Mouse (Mus musculus) intestine, embryonic 14.5 days (tissue): ENCODE results near the gene Lctl. TPM values are rescaled to one million over a fixed set of nuclear protein-coding genes. Genes with fewer than 3 reads are reported as not detected.
A peak's percentile ranks its signal among the peaks of the same experiment; 100 is the strongest.

Source experiments
- ATAC-seq: fragments of 200-750 bp; cut with Nextera tagmentation; replicated peaks from 2 replicates; pipeline ENCODE4 v1.8.0; 2017; ENCODE audit warnings: low read depth, moderate number of reproducible peaks, moderate TSS enrichment, moderate library complexity; ENCODE audit not compliant: low FRiP score, low TSS enrichment
- DNase-seq: peaks from one replicate; pipeline ENCODE4 v3.0.0-alpha.2; 2018; ENCODE audit warnings: low spot score
- H3K27ac ChIP-seq: fragments of 300-500 bp; sonication (generic); 2 replicates; pipeline ENCODE4 v1.5.1; 2014; ENCODE audit warnings: low read depth, mild to moderate bottlenecking, control low read depth
- H3K27me3 ChIP-seq: fragments of 300-500 bp; sonication (generic); replicated peaks from 2 replicates; pipeline ENCODE4 v1.6.1; 2014; ENCODE audit warnings: low read length, control low read depth; ENCODE audit not compliant: control insufficient read depth, insufficient read depth
- H3K36me3 ChIP-seq: fragments of 300-500 bp; sonication (generic); 2 replicates; pipeline ENCODE4 v1.6.1; 2014; ENCODE audit warnings: low read length, control low read depth; ENCODE audit not compliant: control insufficient read depth, insufficient read depth
- H3K4me1 ChIP-seq: fragments of 300-500 bp; sonication (generic); replicated peaks from 2 replicates; pipeline ENCODE4 v1.6.1; 2014; ENCODE audit warnings: low read length, control low read depth, mixed read lengths; ENCODE audit not compliant: control insufficient read depth, insufficient read depth
- H3K4me2 ChIP-seq: fragments of 300-500 bp; sonication (generic); 2 replicates; pipeline ENCODE4 v1.6.1; 2014; ENCODE audit warnings: low read length
- H3K4me3 ChIP-seq: fragments of 300-500 bp; sonication (generic); 2 replicates; pipeline ENCODE4 v1.5.1; 2014; ENCODE audit warnings: low read depth, low read length, control low read depth, mixed read lengths
- H3K9ac ChIP-seq: fragments of 300-500 bp; sonication (generic); 2 replicates; pipeline ENCODE4 v1.6.1; 2014; ENCODE audit warnings: mild to moderate bottlenecking, low read length
- H3K9me3 ChIP-seq: fragments of 300-500 bp; sonication (generic); 2 replicates; pipeline ENCODE4 v1.6.1; 2016; ENCODE audit warnings: low read length, control low read depth; ENCODE audit not compliant: control insufficient read depth
- WGBS: fragments of 180-500 bp; shearing (Covaris S2); extraction: QIAGEN DNeasy Blood & Tissue Kit; methylation state at CpG from one replicate; pipeline ENCODE4 v1.1.7; 2014; 5-methylcytosine and 5-hydroxymethylcytosine counted together
- polyA plus RNA-seq: library from polyadenylated mRNA; unstranded; fragments of >200 nt; fragmentation: Nextera tagmentation; extraction: Ambion mirVana; gene quantifications from 2 replicates; pipeline ENCODE4 v1.2.1, GENCODE M21; 2014

Lctl gene
- polyA plus RNA-seq, 1 experiment from 2014 or later, result not detected

- Histone ChIP-seq H3K4me2 (peak overlapping the region; percentile 59), H3K27me3 (no peaks in the 10 kb centered on the region), H3K9ac (peak overlapping the region; percentile 94), H3K36me3 (peaks cover 34% of the 10 kb centered on the region), H3K9me3 (no peaks in the 10 kb centered on the region), H3K4me3 (peak overlapping the region; percentile 94), H3K4me1 (peaks cover 10% of the 10 kb centered on the region; the same call in 1 of the 2 replicates), H3K27ac (peak overlapping the region; percentile 93)
- DNase-seq (no peak), ATAC-seq (peak; percentile 44)
- 4% methylated on average over 18 of the region's 18 CpGs for WGBS
Measured at GRCm38 (mm10) chr9:64172145-64172815, 55.3 kb downstream of the Lctl start.

- H3K4me2 ChIP-seq, result peak within 1 kb of the TSS; percentile 83
- peaks cover 10% of the 10 kb centered on the region; the same call in 1 of the 2 replicates for H3K4me1 ChIP-seq
- H3K27me3 ChIP-seq, result no peaks in the 10 kb centered on the region
- WGBS, result under 1% methylated on average over 41 of the region's 42 CpGs
- ATAC-seq (peak; percentile 87), DNase-seq (peak; percentile 95)
- H3K4me3 ChIP-seq, result peak within 1 kb of the TSS; percentile 94
- peaks cover 37% of the 10 kb centered on the region for H3K36me3 ChIP-seq
- H3K27ac ChIP-seq, result peak within 1 kb of the TSS; percentile 93
- peak within 1 kb of the TSS; percentile 94 for H3K9ac ChIP-seq
- H3K9me3 ChIP-seq, result no peaks in the 10 kb centered on the region
Measured at GRCm38 (mm10) chr9:64172816-64173665, 56.1 kb downstream of the Lctl start, which contains the start of the genes Zwilch and Rpl4. Zwilch (minus strand) TSS chr9:64173104. Rpl4 (plus strand) TSS chr9:64173375.

GRCm38 (mm10) chr9:64173666-64174220 lies 56.8 kb downstream of the Lctl start:
- WGBS, result under 1% methylated on average over 16 of the region's 16 CpGs
- Histone ChIP-seq H3K9me3 (no peaks in the 10 kb centered on the region), H3K4me3 (peak overlapping the region; percentile 94), H3K9ac (peak overlapping the region; percentile 94), H3K27me3 (no peaks in the 10 kb centered on the region), H3K4me1 (peaks cover 10% of the 10 kb centered on the region; the same call in 1 of the 2 replicates), H3K36me3 (peaks cover 44% of the 10 kb centered on the region), H3K27ac (peak overlapping the region; percentile 93), H3K4me2 (peak overlapping the region; percentile 83)
- ATAC-seq (peak; percentile 6; the same call in 1 of the 2 replicates), DNase-seq (no peak)

- no peaks in the 10 kb centered on the region for H3K9me3 ChIP-seq
- no peak overlapping the region for H3K27ac ChIP-seq
- peaks cover 45% of the 10 kb centered on the region for H3K36me3 ChIP-seq
Measured at GRCm38 (mm10) chr9:64174341-64174740, 57.4 kb downstream of the Lctl start.

GRCm38 (mm10) chr9:64174766-64175165 lies 57.8 kb downstream of the Lctl start:
- WGBS, result 68% methylated on average over 8 of the region's 8 CpGs
- Histone ChIP-seq H3K4me3 (peak overlapping the region; percentile 94), H3K9me3 (no peaks in the 10 kb centered on the region), H3K9ac (peak overlapping the region; percentile 94), H3K27me3 (no peaks in the 10 kb centered on the region), H3K4me2 (peak overlapping the region; percentile 83), H3K27ac (no peak overlapping the region), H3K4me1 (peaks cover 10% of the 10 kb centered on the region; the same call in 1 of the 2 replicates), H3K36me3 (peaks cover 45% of the 10 kb centered on the region)
- ATAC-seq (no peak), DNase-seq (no peak)

More at GRCm38 (mm10) chr9:64174341-64174740, 57.4 kb downstream of the Lctl start:
- Histone ChIP-seq H3K4me1 (peaks cover 10% of the 10 kb centered on the region; the same call in 1 of the 2 replicates), H3K4me3 (peak overlapping the region; percentile 94), H3K27me3 (no peaks in the 10 kb centered on the region), H3K4me2 (peak overlapping the region; percentile 83), H3K9ac (peak overlapping the region; percentile 94)
- DNase-seq, result no peak
- no peak for ATAC-seq

GRCm38 (mm10) chr9:64175378-64175777 lies 58.4 kb downstream of the Lctl start:
- H3K4me2 ChIP-seq, result no peak overlapping the region
- ATAC-seq, result no peak
- no peaks in the 10 kb centered on the region for H3K27me3 ChIP-seq
- peaks cover 48% of the 10 kb centered on the region for H3K36me3 ChIP-seq
- H3K4me3 ChIP-seq, result no peak overlapping the region
- no peak for DNase-seq
- no peaks in the 10 kb centered on the region for H3K9me3 ChIP-seq
- no peak overlapping the region for H3K27ac ChIP-seq
- H3K4me1 ChIP-seq, result peaks cover 14% of the 10 kb centered on the region
- H3K9ac ChIP-seq, result no peak overlapping the region
- WGBS, result 93% methylated on average over 11 of the region's 11 CpGs

GRCm38 (mm10) chr9:64178610-64178973 lies 61.6 kb downstream of the Lctl start:
- peak overlapping the region; percentile 69; the same call in 1 of the 2 replicates for H3K27ac ChIP-seq
- DNase-seq, result no peak
- no peak overlapping the region for H3K4me3 ChIP-seq
- ATAC-seq, result peak; percentile 72
- no peaks in the 10 kb centered on the region for H3K27me3 ChIP-seq
- peaks cover 4% of the 10 kb centered on the region for H3K4me1 ChIP-seq
- H3K9ac ChIP-seq, result no peak overlapping the region
- peaks cover 74% of the 10 kb centered on the region for H3K36me3 ChIP-seq
- peak overlapping the region; percentile 58 for H3K4me2 ChIP-seq
- H3K9me3 ChIP-seq, result no peaks in the 10 kb centered on the region
- WGBS, result 40% methylated on average over 3 of the region's 3 CpGs

GRCm38 (mm10) chr9:64178974-64179646 lies 62.2 kb downstream of the Lctl start, which contains the start of gene Snapc5:
Snapc5 (plus strand) TSS chr9:64179274.
- Histone ChIP-seq H3K4me3 (peak within 1 kb of the TSS; percentile 71), H3K9me3 (no peaks in the 10 kb centered on the region), H3K4me1 (peaks cover 4% of the 10 kb centered on the region), H3K4me2 (peak within 1 kb of the TSS; percentile 58), H3K27ac (peak within 1 kb of the TSS; percentile 69), H3K9ac (peak within 1 kb of the TSS; percentile 55), H3K27me3 (no peaks in the 10 kb centered on the region), H3K36me3 (peaks cover 75% of the 10 kb centered on the region)
- ATAC-seq, result peak; percentile 94
- DNase-seq, result peak; percentile 97
- WGBS, result under 1% methylated on average over 35 of the region's 35 CpGs
